Mouse (Mus musculus) megakaryocyte, adult 5-6 weeks (primary cell): ENCODE measurements at regions not wholly inside any gene's neighbourhood (a gene's known extent, or its start where the extent isn't known, plus 50 kb on each side); places are given as distances from the start of the nearest gene placed in this dataset.

Experiments used
- ATAC-seq: 2 replicates; pipeline ENCODE4 v1.8.0; 2016; ENCODE audit warnings: mild to moderate bottlenecking, inconsistent platforms; ENCODE audit not compliant: poor library complexity, severe bottlenecking

- ATAC-seq: no peak
Measured at GRCm38 (mm10) chr6:41127816-41128215, 92.5 kb upstream of the 2210010C04Rik start.

- no peak for ATAC-seq
Measured at GRCm38 (mm10) chr6:41126855-41127254, 91.5 kb upstream of the 2210010C04Rik start.

DNA sequence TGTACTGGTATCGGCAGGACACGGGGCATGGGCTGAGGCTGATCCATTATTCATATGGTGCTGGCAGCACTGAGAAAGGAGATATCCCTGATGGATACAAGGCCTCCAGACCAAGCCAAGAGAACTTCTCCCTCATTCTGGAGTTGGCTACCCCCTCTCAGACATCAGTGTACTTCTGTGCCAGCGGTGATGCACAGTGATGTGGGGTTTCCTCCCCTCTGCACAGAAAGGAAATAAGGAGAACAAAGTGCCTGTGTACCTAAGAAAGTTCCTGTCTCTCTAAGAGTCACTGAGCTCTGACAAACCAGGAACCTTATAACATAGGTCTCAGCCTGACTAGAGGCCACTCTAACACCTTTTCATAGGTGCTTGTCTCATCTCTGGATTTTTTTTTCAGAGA is 86.3 kb upstream of the 2210010C04Rik start:
- no peak for ATAC-seq

DNA sequence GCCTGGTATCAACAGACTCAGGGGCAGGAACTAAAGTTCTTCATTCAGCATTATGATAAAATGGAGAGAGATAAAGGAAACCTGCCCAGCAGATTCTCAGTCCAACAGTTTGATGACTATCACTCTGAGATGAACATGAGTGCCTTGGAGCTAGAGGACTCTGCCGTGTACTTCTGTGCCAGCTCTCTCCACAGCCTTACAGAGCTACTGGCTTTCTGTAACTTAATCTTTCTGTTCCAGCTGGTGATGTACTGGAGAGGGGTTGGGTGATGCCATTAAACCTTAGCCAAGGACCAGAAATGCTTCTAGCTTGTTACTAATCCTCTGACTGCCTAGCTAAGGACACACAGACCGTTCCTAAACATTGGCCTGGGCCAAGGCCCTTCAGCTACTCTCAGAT is 83.9 kb upstream of the 2210010C04Rik start:
- no peak for ATAC-seq

DNA sequence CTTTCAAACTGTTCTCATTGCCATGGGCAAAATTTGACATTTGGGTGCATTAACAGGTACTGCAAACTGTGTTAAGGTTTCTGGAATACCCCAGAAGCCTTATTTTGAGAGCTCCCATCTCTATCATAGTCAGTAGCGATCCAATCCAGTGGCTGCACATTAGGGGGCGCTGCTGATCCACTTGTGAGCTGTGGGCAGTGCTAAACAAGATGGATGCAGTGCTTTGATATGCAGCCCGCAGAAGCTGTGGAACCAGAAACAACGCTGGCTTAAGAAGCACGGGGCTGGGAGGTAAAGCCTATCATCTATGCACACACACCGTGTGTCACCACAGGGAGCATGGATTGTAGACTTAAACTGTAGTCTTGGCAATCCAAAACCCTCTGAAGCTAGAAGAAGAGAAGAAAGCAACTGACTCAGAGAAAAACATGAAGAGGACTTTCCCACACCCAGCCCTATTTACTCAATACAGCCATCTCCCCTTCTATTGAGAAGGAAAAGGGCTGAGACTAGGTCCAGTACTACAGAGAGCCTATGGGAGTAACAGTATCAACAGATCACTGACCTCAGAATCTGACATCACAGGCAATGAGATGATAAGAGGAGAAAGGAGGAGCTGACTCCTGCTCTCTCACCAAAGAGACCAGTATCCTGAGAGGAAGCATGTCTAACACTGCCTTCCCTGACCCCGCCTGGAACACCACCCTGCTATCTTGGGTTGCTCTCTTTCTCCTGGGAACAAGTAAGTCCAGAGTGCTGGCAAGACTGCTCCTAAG is 83.1 kb upstream of the 2210010C04Rik start:
- peak; percentile 93 for ATAC-seq

DNA sequence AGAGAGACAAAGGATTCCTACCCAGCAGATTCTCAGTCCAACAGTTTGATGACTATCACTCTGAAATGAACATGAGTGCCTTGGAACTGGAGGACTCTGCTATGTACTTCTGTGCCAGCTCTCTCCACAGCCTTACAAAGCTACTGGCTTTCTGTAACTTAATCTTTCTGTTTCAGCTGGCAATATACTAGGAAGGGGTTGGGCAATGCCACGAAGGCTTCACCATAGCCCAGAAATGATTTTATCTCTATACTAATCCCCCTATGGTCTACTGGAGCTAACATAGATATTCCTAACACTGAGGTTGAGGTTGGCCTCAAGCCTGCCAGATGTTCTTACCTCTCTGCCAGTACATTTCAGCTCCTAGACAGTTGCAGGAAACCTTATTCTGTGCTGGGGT is 78.6 kb upstream of the 2210010C04Rik start:
- no peak for ATAC-seq

GRCm38 (mm10) chr6:41112861-41113610 is 77.7 kb upstream of the 2210010C04Rik start:
- ATAC-seq: peak; percentile 80

DNA sequence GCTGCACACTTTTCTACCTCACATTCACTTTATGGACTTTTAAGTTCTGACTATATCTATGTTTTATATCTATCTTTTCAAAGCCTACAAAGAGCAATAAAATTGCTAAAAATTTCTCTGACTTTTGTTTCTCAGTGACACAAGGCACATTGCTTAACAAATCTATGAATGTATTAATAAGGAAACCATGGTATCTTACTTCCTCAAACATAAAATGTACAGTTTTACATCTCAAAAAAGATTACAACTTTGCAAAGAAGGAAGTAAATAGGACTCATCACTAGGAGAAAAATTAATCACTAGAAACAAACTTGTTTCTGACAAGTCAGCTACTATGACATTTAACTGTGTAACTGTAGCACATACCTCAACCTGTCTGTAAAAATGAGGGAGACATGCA is 76.5 kb upstream of the 2210010C04Rik start:
- peak; percentile 69 for ATAC-seq

- ATAC-seq: peak; percentile 55
Measured at GRCm38 (mm10) chr6:41108897-41109296, 73.6 kb upstream of the 2210010C04Rik start.

DNA sequence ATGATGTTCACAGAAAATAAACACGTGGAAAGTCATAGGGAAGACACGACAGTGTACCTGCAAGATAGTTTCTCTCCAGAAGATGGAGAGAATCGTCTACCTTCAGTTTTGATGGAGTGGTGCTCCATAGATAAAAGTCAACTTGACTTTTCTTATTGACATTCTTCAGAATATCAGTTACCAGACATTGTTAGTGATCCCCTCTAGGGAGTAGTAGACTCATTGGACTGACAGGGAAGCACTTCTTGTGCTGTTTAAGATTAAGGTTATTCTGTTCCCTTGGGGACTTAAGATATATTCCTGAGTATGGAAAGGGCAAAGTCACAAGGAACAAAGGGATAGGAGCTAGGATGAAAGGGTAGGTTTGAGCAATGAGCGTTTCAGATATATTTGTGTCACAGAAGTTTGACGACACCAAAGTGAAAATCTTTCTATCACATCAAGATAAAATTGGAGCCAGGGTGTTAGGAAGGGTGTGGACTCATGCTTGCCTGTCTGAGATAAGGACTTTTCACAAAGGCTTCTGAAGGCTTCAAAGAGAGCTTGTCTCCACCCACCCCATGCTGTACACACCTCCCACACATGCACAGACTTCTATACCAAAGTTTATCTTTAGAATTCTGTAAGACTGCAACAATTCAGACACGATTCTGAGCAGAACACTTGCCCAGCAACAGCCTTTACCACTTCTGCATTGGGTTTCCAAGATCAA is 68.5 kb upstream of the 2210010C04Rik start:
- ATAC-seq: no peak

DNA sequence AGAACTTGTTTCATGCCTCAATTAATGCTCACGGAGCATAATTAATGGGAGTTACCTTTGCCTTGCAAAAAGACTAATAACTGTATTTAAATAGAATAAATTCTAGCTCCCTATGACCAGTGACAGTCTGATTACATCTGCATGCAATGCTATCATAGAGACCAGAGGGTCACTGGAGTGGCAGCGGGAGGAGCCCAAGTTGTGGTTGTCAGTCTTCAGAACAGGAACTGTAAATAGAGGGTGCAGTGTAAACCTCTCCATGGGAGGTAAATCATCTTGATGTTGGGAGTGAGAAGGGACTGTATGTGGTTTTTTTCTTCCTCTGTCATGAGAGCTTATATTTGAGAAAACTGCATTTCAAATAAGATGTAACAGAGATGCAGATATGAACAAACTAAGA is 66.7 kb upstream of the 2210010C04Rik start:
- ATAC-seq: peak; percentile 43; the same call in 1 of the 2 replicates

DNA sequence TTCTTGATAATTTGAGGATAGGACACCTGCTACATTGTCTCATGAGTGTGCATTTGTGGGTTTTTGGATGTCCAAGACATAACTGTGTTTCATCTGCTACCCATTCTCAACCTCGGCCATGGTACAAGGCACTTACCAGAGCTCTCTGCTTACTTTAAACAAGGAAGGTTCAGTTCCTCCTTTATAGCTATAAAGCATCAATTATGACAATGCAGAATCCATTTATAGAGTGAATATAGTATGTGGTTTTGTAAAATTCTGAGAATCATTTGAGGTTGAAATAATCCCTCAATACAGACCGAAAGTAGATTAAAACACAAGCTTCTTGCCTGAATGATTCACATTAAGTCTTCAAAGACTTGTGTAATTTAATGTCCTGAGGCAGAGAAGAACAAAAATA is 64.9 kb upstream of the 2210010C04Rik start:
- peak; percentile 59 for ATAC-seq

DNA sequence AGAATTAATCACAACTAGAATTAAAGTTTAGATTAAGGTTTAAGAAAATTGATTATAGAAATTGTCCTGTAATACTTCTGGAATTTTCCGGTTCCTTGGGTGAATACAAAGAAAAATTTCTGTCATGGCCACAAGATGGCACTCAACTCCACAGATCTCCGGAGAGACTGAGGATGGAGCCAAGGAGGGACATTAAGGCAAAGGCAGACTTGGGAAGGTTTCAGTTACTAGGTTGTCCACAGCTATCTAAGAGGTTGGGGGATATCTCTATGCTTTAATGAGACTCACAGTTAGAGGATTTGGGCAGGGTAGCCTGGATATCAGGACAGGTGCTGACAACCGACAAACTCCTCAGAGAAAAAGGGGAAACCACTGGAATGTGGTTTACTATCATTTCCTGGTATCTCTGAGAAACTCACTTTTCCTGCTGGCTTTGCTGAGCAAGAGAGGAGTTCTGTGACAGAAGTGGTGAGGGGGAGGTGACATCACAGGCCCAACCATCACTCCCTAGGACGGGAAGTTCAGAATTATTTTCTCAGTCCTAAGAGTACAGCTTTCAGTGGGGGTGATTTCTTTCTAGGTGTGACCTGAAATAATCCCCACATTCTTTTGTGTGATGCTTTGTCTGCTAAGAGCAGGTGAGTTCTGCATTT is 56.0 kb upstream of the 2210010C04Rik start:
- peak; percentile 70 for ATAC-seq
